Mouse (Mus musculus) erythroblast, embryonic 14.5 days (primary cell): ENCODE measurements at regions not wholly inside any gene's neighbourhood (a gene's known extent, or its start where the extent isn't known, plus 50 kb on each side); places are given as distances from the start of the nearest gene placed in this dataset.

Experiments used
- H3K27me3 ChIP-seq: 2 replicates; pipeline ENCODE4 v1.6.1; 2012; ENCODE audit warnings: inconsistent platforms; ENCODE audit not compliant: control insufficient read depth
- H3K36me3 ChIP-seq: 2 replicates; pipeline ENCODE4 v1.6.1; 2012; ENCODE audit warnings: mild to moderate bottlenecking, inconsistent platforms; ENCODE audit not compliant: control insufficient read depth
- H3K4me1 ChIP-seq: 2 replicates; pipeline ENCODE4 v1.6.1; 2012; ENCODE audit warnings: inconsistent platforms; ENCODE audit not compliant: control insufficient read depth
- H3K4me3 ChIP-seq: replicated peaks from 2 replicates; pipeline ENCODE3; 2012; ENCODE audit warnings: moderate library complexity, mild to moderate bottlenecking, inconsistent platforms
- H3K9me3 ChIP-seq: 2 replicates; pipeline ENCODE4 v1.6.1; 2012; ENCODE audit warnings: low read length, inconsistent platforms, mixed read lengths; ENCODE audit not compliant: control insufficient read depth
- GATA1 ChIP-seq: IDR thresholded peaks from 2 replicates; pipeline ENCODE4 v1.6.1; 2012; ENCODE audit warnings: low read length, inconsistent platforms, mixed read lengths
- TAL1 ChIP-seq: IDR thresholded peaks from 3 replicates; pipeline ENCODE4 v1.6.1; 2012; ENCODE audit warnings: low read length, inconsistent platforms, mixed read lengths

GRCm38 (mm10) chr14:54097026-54097425 lies 156.9 kb downstream of the Dad1 start:
- Histone ChIP-seq H3K9me3 (no peaks in the 10 kb centered on the region; the same call in 1 of the 2 replicates), H3K4me3 (no peak overlapping the region), H3K36me3 (no peaks in the 10 kb centered on the region), H3K27me3 (peaks cover 29% of the 10 kb centered on the region), H3K4me1 (peaks cover 9% of the 10 kb centered on the region)
- TF ChIP-seq GATA1 (no peak), TAL1 (no peak)

- Histone ChIP-seq H3K27me3 (peaks cover 8% of the 10 kb centered on the region), H3K4me3 (no peak overlapping the region), H3K9me3 (no peaks in the 10 kb centered on the region; the same call in 1 of the 2 replicates), H3K36me3 (no peaks in the 10 kb centered on the region), H3K4me1 (no peaks in the 10 kb centered on the region)
- TF ChIP-seq TAL1, result no peak
- TF ChIP-seq GATA1, result no peak
Observed at GRCm38 (mm10) chr14:54092444-54092843, 161.5 kb downstream of the Dad1 start.

DNA sequence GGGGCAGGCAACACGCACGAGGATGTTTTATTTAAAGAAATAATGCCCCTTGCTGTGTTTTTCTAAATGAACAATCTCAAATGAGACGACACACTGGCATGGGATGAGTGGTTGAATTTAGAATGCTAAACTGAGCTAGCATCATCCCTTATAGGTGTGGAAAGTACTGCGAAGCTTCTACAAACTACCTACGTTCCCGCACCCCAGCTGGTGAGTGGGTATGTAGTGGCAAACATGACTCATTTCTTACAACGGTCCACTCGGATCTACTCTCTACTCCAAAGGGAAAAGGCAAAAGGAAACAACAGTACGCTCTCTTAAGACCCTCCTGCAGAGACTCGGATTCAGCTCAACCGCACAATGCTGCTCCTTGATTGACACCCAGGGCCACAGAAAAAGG lies 167.2 kb downstream of the Dad1 start:
- Histone ChIP-seq H3K4me1 (no peaks in the 10 kb centered on the region), H3K9me3 (no peaks in the 10 kb centered on the region), H3K36me3 (no peaks in the 10 kb centered on the region), H3K27me3 (no peaks in the 10 kb centered on the region), H3K4me3 (no peak overlapping the region)
- TF ChIP-seq TAL1 (no peak), GATA1 (no peak)

- peaks cover 55% of the 10 kb centered on the region for H3K4me1 ChIP-seq
- H3K4me3 ChIP-seq, result no peak overlapping the region
- H3K36me3 ChIP-seq, result no peaks in the 10 kb centered on the region
- no peaks in the 10 kb centered on the region; the same call in 1 of the 2 replicates for H3K27me3 ChIP-seq
- H3K9me3 ChIP-seq, result no peaks in the 10 kb centered on the region
- TF ChIP-seq GATA1 (no peak), TAL1 (no peak)
Observed at GRCm38 (mm10) chr14:54074659-54075058, 179.2 kb downstream of the Dad1 start.

DNA sequence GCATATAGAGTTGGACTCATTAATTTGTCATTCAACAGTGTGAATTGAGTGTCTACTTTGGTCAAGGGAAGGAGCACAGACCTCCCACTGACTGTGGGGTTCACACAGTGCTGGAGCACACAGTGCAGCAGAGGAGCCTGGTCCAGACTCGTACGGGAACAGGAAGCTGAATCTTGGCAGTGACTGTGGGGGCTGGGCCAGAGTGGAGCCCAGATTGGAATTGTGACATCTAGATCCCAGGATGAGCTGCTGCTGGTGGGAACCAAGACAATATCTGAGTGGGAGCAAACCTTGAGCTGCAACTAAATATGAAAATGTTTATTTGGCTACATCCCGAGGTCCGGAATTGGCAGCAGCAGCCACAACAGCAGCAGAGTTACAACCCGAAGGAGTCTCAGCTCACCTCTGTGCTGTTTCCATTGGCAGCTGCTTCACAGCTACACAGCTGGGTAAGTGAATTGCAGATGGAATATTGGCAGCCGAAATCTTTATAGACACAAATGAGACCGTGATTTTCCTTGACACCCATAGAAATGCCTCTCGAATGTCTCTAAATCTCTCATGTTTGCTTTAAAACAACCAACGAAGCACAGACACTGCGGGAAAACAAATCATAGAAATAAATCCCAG lies 181.5 kb downstream of the Dad1 start:
- H3K9me3 ChIP-seq, result no peaks in the 10 kb centered on the region
- no peak overlapping the region for H3K4me3 ChIP-seq
- H3K4me1 ChIP-seq, result peaks cover 75% of the 10 kb centered on the region
- H3K27me3 ChIP-seq, result no peaks in the 10 kb centered on the region
- TF ChIP-seq TAL1, result no peak
- H3K36me3 ChIP-seq, result no peaks in the 10 kb centered on the region

DNA sequence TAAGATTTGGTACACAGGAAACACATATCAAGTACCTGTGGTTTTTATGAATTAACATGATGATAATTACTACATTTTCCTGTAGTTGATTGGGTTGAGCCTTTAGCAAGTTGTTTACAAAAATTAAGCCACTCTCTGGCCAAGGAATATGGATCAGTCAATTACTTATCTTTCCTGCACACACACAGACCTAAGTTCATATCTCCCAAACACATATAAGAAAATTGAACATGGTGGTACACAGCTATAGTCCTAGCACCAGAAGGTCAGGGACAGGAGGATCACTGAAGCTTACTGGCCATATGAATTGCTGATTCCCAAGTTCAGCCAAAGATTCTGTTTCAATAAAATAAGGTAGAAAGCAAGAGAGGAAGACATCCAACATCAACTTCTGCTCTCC lies 183.7 kb downstream of the Dad1 start:
- Histone ChIP-seq H3K27me3 (no peaks in the 10 kb centered on the region), H3K4me3 (no peak overlapping the region), H3K4me1 (peaks cover 76% of the 10 kb centered on the region), H3K36me3 (no peaks in the 10 kb centered on the region), H3K9me3 (no peaks in the 10 kb centered on the region)
- TF ChIP-seq TAL1 (peak; percentile 52; the same call in 2 of the 3 replicates), GATA1 (peak; percentile 39)

- Histone ChIP-seq H3K4me3 (no peak overlapping the region), H3K9me3 (no peaks in the 10 kb centered on the region), H3K27me3 (peaks cover 4% of the 10 kb centered on the region), H3K4me1 (peaks cover 79% of the 10 kb centered on the region), H3K36me3 (no peaks in the 10 kb centered on the region)
- TF ChIP-seq TAL1, result peak; percentile 49; the same call in 2 of the 3 replicates
- TF ChIP-seq GATA1, result no peak
Observed at GRCm38 (mm10) chr14:54068684-54069083, 185.2 kb downstream of the Dad1 start.

DNA sequence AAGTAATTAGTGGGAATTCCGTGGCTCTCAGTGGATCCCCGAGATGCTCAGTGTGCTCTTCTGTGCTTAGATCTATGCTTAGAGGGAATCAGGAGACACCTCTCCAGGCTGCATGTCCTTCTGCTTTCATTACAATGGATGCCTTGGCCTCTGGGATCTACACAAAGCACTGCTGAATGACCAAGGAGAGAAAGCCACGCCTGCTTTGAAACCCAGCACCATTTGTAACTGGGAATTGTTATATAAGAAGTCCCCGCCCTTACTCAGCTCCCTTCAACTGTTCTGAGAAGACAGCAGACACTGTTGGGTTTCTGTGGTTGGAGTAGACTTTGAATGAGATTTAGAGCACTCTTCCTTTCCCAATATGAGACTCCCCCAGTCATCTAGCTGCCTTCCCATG lies 188.4 kb downstream of the Dad1 start:
- Histone ChIP-seq H3K27me3 (peaks cover 23% of the 10 kb centered on the region), H3K9me3 (no peaks in the 10 kb centered on the region), H3K4me3 (no peak overlapping the region), H3K36me3 (no peaks in the 10 kb centered on the region), H3K4me1 (peaks cover 48% of the 10 kb centered on the region)
- TF ChIP-seq TAL1 (no peak), GATA1 (no peak)

DNA sequence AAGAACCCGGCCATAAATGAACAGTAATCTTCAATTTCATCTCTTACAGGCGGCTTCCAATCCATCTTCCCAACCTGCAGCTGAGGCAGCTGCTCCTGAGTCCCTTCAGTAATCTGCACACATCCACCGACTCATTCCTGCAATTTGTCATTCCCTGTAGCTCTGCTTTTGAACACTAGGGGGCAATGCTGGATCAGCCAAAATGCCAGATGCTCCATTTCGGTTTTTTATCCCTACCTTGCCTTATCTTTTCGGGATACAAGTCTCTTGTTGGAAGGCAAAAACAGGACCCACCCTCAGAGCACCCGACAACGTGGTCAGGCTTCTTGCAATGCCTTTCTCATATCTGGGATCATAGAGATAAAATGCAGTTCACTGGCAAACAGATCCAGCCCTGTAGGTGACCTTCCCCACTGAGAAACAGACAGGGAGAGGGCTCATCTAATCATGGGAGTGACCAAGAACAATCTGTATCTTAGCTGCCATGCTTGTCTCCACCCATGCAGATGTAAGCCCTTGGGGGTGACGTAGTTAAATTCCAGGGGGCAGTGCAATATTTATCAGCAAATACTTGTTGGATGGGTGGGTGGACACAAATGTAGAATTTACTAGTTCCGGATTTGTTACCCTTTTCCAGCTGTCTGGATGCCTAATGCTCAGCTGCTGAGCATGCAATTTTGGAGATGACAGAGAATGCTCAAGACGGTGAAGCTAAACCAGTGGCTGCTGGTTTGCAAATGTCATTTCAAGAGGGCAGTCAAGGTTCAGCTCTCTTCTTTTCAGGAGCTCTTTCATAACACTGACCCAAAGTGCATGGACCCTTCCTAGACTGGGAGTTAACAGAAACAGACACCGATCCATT lies 189.1 kb downstream of the Dad1 start:
- Histone ChIP-seq H3K4me1 (peaks cover 41% of the 10 kb centered on the region), H3K36me3 (no peaks in the 10 kb centered on the region), H3K4me3 (no peak overlapping the region), H3K27me3 (peaks cover 23% of the 10 kb centered on the region), H3K9me3 (no peaks in the 10 kb centered on the region)
- TF ChIP-seq TAL1, result no peak
